In the genomic region with DNA sequence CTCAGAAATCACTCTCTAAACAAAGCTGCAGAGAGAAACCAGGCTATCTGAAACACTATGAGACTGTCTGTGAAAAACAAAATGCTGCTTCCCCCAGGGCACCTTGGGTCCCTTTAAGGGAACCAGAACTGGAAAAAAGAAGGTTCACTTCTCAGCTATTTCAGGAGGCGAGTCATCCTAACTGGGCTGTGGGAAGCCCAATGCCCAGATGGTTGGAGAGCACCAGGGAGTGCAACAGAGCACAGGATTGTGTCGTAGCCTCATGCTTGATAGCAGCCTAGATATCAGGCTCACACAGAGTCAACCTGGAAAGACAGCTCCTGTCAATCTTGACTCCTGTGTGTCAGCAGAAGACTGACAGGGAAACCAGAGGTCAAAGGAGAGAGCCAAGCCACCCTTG, we compare ENCODE assay signal across 24 mouse cellular contexts.
A peak's percentile ranks its signal among the peaks of the same experiment; 100 is the strongest.
DNase-seq lines count a peak whose midpoint lies in the region; ATAC-seq and TF ChIP-seq lines count a peak whose summit lies in the region.
"Had no signal": no experiment of that assay in that cellular context is flagged by ENCODE, and none has a peak within 500 bp of the region (broad histone marks: within the 10 kb centered on the region; RNA-seq: fewer than 3 reads in every experiment).

No protein-coding gene starts in this region.

- no peak overlapping the region for H3K4me3 ChIP-seq in midbrain, postnatal 0 days (ENCODE audit: low read depth, low read length)
- H3K4me3 ChIP-seq: forebrain, embryonic 13.5 days; heart, embryonic 10.5 days; heart, embryonic 15.5 days; hindbrain, embryonic 12.5 days; intestine, embryonic 15.5 days; limb, embryonic 12.5 days; megakaryocyte, embryonic 14.5 days; midbrain, embryonic 12.5 days; neural tube, embryonic 13.5 days had no signal

- H3K9me3 ChIP-seq in midbrain, postnatal 0 days (ENCODE audit: low read length) = no peaks in the 10 kb centered on the region
- H3K9me3 ChIP-seq: forebrain, embryonic 13.5 days; heart, embryonic 10.5 days; heart, embryonic 15.5 days; hindbrain, embryonic 12.5 days; intestine, embryonic 15.5 days; limb, embryonic 12.5 days; midbrain, embryonic 12.5 days; neural tube, embryonic 13.5 days had no signal

- no peaks in the 10 kb centered on the region for H3K27me3 ChIP-seq in midbrain, postnatal 0 days (ENCODE audit: insufficient read depth, low read length)
- H3K27me3 ChIP-seq: forebrain, embryonic 13.5 days; heart, embryonic 15.5 days; hindbrain, embryonic 12.5 days; intestine, embryonic 15.5 days; megakaryocyte, embryonic 14.5 days; midbrain, embryonic 12.5 days; neural tube, embryonic 13.5 days had no signal

- H3K9ac ChIP-seq in midbrain, postnatal 0 days (replicated peaks; ENCODE audit: low read length, poor library complexity, severe bottlenecking) = no peak overlapping the region
- H3K9ac ChIP-seq: forebrain, embryonic 13.5 days; heart, embryonic 15.5 days; hindbrain, embryonic 12.5 days; intestine, embryonic 15.5 days; limb, embryonic 12.5 days; midbrain, embryonic 12.5 days; neural tube, embryonic 13.5 days had no signal

- 72% methylated on average over 2 of the region's 2 CpGs for WGBS in midbrain, postnatal 0 days

- H3K4me1 ChIP-seq in midbrain, postnatal 0 days (ENCODE audit: insufficient read depth, low read length) = no peaks in the 10 kb centered on the region
- H3K4me1 ChIP-seq: intestine, embryonic 15.5 days had no signal

- DNase-seq in cerebellum, postnatal 4 days (ENCODE audit: low spot score in 2 of 2) = no peak
- DNase-seq in 3T3-L1 (ENCODE audit: low read depth, low spot score) = peak; percentile 16
- DNase-seq in cerebellum, adult 18-20 months = peak; percentile 48 to 62
- peak; percentile 57 to 65 for DNase-seq in cerebellum, postnatal 25 days
- no peak for DNase-seq in kidney, postnatal 14 days
- no peak for DNase-seq in midbrain, postnatal 0 days (ENCODE audit: low spot score)
- DNase-seq: adrenal gland, postnatal 25 days; gastrocnemius, postnatal 10 days; kidney, adult 8-10 months; kidney, postnatal 10 days; layer of hippocampus, adult 9-11 months; lung, postnatal 36 days; right cerebral cortex, postnatal 14 days had no signal

- no peak for TF ChIP-seq CTCF in midbrain, postnatal 0 days (IDR thresholded peaks at IDR 0.05)

- peak; percentile 57 for ATAC-seq in cerebellum, adult (ENCODE audit: insufficient number of reproducible peaks, low FRiP score, low TSS enrichment)
- no peak for ATAC-seq in midbrain, postnatal 0 days (ENCODE audit: low FRiP score)
- ATAC-seq: forebrain, embryonic 13.5 days; hindbrain, postnatal 0 days; intestine, embryonic 15.5 days had no signal

- no peak overlapping the region for H3K27ac ChIP-seq in midbrain, postnatal 0 days (ENCODE audit: low read depth, low read length)
- H3K27ac ChIP-seq: forebrain, embryonic 13.5 days; heart, embryonic 10.5 days; heart, embryonic 15.5 days; hindbrain, embryonic 12.5 days; hindbrain, postnatal 0 days; intestine, embryonic 15.5 days; limb, embryonic 12.5 days; midbrain, embryonic 12.5 days; neural tube, embryonic 13.5 days had no signal

- H3K36me3 ChIP-seq in midbrain, postnatal 0 days (ENCODE audit: insufficient read depth, low read length) = no peaks in the 10 kb centered on the region
- H3K36me3 ChIP-seq: heart, embryonic 10.5 days; heart, embryonic 15.5 days; hindbrain, embryonic 12.5 days; intestine, embryonic 15.5 days; limb, embryonic 12.5 days; midbrain, embryonic 12.5 days; neural tube, embryonic 13.5 days had no signal

- H3K4me2 ChIP-seq in midbrain, postnatal 0 days (ENCODE audit: low read depth, low read length, poor library complexity, severe bottlenecking) = no peak overlapping the region
- H3K4me2 ChIP-seq: forebrain, embryonic 13.5 days; heart, embryonic 15.5 days; hindbrain, embryonic 12.5 days; intestine, embryonic 15.5 days; limb, embryonic 12.5 days; midbrain, embryonic 12.5 days; neural tube, embryonic 13.5 days had no signal

Comparison
In these comparisons a context has a peak if more than half of its experiments do, and no peak if none do; other contexts are left out.
1. DNase-seq: peak in 3T3-L1 (single experiment), cerebellum, adult 18-20 months (2 of 2) and cerebellum, postnatal 25 days (2 of 2); none in cerebellum, postnatal 4 days (0 of 2), kidney, postnatal 14 days (single experiment) and midbrain, postnatal 0 days (single experiment).